Mouse (Mus musculus) testis, postnatal 14 days (tissue): Measurements from ENCODE around the gene Fst.

ENCODE experiments used
- DNase-seq: peaks from one replicate; pipeline ENCODE4 v3.0.0; 2021; ENCODE audit warnings: low spot score

Gene Fst

GRCm38 (mm10) chr13:114419364-114419763, 39.4 kb downstream of the Fst start:
- DNase-seq, result no peak

- no peak for DNase-seq
These were observed 46.4 kb downstream of the Fst start for GRCm38 (mm10) chr13:114412326-114412725.

- DNase-seq, result peak; percentile 47
These were observed 51.9 kb downstream of the Fst start for GRCm38 (mm10) chr13:114406866-114407265.

GRCm38 (mm10) chr13:114406424-114406823, 52.3 kb downstream of the Fst start:
- DNase-seq, result no peak

GRCm38 (mm10) chr13:114405100-114405715, 53.5 kb downstream of the Fst start:
- no peak for DNase-seq
